Mouse (Mus musculus): ENCODE measurements at regions not wholly inside any gene's neighbourhood (a gene's known extent, or its start where the extent isn't known, plus 50 kb on each side); places are given as distances from the start of the nearest gene placed in this dataset.

DNA sequence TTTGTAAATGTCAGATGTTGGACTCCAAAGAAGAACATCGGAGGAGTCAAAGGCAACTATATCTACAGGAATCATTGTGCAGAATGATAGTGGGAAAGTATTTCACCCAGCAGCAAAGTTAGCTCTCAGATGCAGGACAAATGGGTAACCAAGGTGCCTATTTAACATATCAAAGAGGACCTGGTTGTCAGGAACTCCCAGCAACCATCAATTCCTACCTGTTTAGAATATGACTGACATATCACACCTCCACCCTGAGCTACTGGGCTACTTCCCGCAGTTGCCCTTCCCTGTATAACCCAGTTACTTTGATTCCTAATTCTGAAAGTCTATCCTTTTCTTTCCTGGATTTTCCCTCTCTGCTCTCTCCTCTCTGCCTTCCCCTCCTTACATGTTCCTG, 403.0 kb upstream of the Tbl1xr1 start:
- no peak for TF ChIP-seq MEF2A (IDR thresholded peaks at IDR 0.05; ENCODE audit: extremely low read depth, insufficient replicate concordance, low read depth, low read length, poor library complexity, severe bottlenecking)
- TF ChIP-seq CTCF (IDR thresholded peaks at IDR 0.05 in 2 of 3, conservative IDR thresholded peaks at IDR 0.05 in 1 of 3; ENCODE audit: control insufficient read depth in 1 of 3, insufficient read depth in 1 of 3, low read depth in 2 of 3, low read length in 3 of 3, poor library complexity in 1 of 3, severe bottlenecking in 1 of 3), result no peak
- TF ChIP-seq POLR2A (IDR thresholded peaks at IDR 0.05; ENCODE audit: control insufficient read depth in 1 of 2, insufficient read depth in 1 of 2, low read depth in 1 of 2, low read length in 2 of 2, poor library complexity in 1 of 2), result no peak
- no peak for TF ChIP-seq MYC (IDR thresholded peaks at IDR 0.05; ENCODE audit: low read depth, low read length)
- no peak for TF ChIP-seq BHLHE40 (IDR thresholded peaks at IDR 0.05; ENCODE audit: borderline replicate concordance, low read depth, low read length)
- TF ChIP-seq EP300 (IDR thresholded peaks at IDR 0.05; ENCODE audit: low read depth in 1 of 2, low read length in 2 of 2), result no peak
- TF ChIP-seq TAL1 (IDR thresholded peaks at IDR 0.05; ENCODE audit: low read length), result no peak
- no peak for TF ChIP-seq NELFE (IDR thresholded peaks at IDR 0.05; ENCODE audit: low read depth, low read length)
- TF ChIP-seq USF2 (IDR thresholded peaks at IDR 0.05; ENCODE audit: borderline replicate concordance in 1 of 2, insufficient read depth in 1 of 2, low read depth in 1 of 2, low read length in 2 of 2), result no peak
- TF ChIP-seq ZC3H11A (IDR thresholded peaks at IDR 0.05; ENCODE audit: low read depth, low read length), result no peak
- no peak for TF ChIP-seq MXI1 (IDR thresholded peaks at IDR 0.05; ENCODE audit: low read depth, low read length)
- TF ChIP-seq GABPA (IDR thresholded peaks at IDR 0.05; ENCODE audit: low read depth, low read length), result no peak

All from MEL (cell line).